Mouse (Mus musculus) fibroblast of lung, adult 2 months (primary cell): ENCODE measurements around the gene Pik3r6.

Source experiments
- DNase-seq: peaks from one replicate; pipeline ENCODE4 v3.0.0-alpha.2; 2011; ENCODE audit warnings: low read depth

Pik3r6 gene

GRCm38 (mm10) chr11:68536026-68536425 lies 33.2 kb downstream of the Pik3r6 start:
- no peak for DNase-seq

GRCm38 (mm10) chr11:68536465-68536864 lies 33.6 kb downstream of the Pik3r6 start:
- DNase-seq = peak; percentile 26

GRCm38 (mm10) chr11:68539621-68540020 lies 36.8 kb downstream of the Pik3r6 start:
- DNase-seq = no peak

GRCm38 (mm10) chr11:68544554-68544953 lies 41.7 kb downstream of the Pik3r6 start:
- no peak for DNase-seq

GRCm38 (mm10) chr11:68545172-68545571 lies 42.4 kb downstream of the Pik3r6 start:
- DNase-seq = no peak

- DNase-seq = no peak
Observed at GRCm38 (mm10) chr11:68545682-68546222, 42.9 kb downstream of the Pik3r6 start.

- no peak for DNase-seq
Observed at GRCm38 (mm10) chr11:68547484-68547883, 44.7 kb downstream of the Pik3r6 start.

GRCm38 (mm10) chr11:68549597-68549996 lies 46.8 kb downstream of the Pik3r6 start:
- no peak for DNase-seq

GRCm38 (mm10) chr11:68550358-68550757 lies 47.5 kb downstream of the Pik3r6 start:
- no peak for DNase-seq

- DNase-seq = no peak
Observed at GRCm38 (mm10) chr11:68553981-68554471, 51.2 kb downstream of the Pik3r6 start.

GRCm38 (mm10) chr11:68555918-68556584 lies 53.2 kb downstream of the Pik3r6 start, which contains the start of gene Mfsd6l:
Gene Mfsd6l (plus strand): TSS chr11:68556186.
- no peak for DNase-seq

- no peak for DNase-seq
Observed at GRCm38 (mm10) chr11:68559546-68559945, 56.7 kb downstream of the Pik3r6 start.

GRCm38 (mm10) chr11:68561957-68562950 lies 59.4 kb downstream of the Pik3r6 start:
- no peak for DNase-seq

- no peak for DNase-seq
Observed at GRCm38 (mm10) chr11:68564356-68565031, 61.7 kb downstream of the Pik3r6 start.

- no peak for DNase-seq
Observed at GRCm38 (mm10) chr11:68565032-68565429, 62.2 kb downstream of the Pik3r6 start.

GRCm38 (mm10) chr11:68566447-68567059 lies 63.7 kb downstream of the Pik3r6 start:
- DNase-seq = no peak

- DNase-seq = no peak
Observed at GRCm38 (mm10) chr11:68570861-68571260, 68.0 kb downstream of the Pik3r6 start.

- no peak for DNase-seq
Observed at GRCm38 (mm10) chr11:68577076-68577475, 74.3 kb downstream of the Pik3r6 start.

- peak; percentile 75 for DNase-seq
Observed at GRCm38 (mm10) chr11:68579462-68579881, 76.7 kb downstream of the Pik3r6 start.

- DNase-seq = no peak
Observed at GRCm38 (mm10) chr11:68580566-68580965, 77.7 kb downstream of the Pik3r6 start.

GRCm38 (mm10) chr11:68583225-68583624 lies 80.4 kb downstream of the Pik3r6 start:
- DNase-seq = no peak
